Mouse (Mus musculus): ENCODE measurements at regions not wholly inside any gene's neighbourhood (a gene's known extent, or its start where the extent isn't known, plus 50 kb on each side); places are given as distances from the start of the nearest gene placed in this dataset.

DNA sequence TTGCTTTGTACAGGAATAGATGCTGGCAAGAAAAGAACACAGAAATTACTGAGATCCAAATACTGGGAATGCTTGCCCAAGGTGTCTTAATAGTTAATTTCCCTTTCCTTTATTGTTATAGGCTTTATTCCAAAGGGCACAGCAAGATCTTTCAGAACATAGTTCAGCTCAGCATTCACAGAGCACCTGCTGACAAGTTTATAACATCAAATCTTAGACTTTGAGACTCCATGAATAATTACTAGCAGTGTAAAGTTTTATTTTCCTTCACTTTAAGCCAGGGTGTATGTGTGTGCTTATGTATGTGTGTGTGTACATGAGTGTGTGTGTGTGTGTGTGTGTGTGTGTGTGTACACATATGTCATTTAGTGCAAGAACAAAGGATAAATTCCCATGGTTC, 999.8 kb upstream of the Crim1 start:
- no peak for DNase-seq (ENCODE audit: low spot score)

DNA sequence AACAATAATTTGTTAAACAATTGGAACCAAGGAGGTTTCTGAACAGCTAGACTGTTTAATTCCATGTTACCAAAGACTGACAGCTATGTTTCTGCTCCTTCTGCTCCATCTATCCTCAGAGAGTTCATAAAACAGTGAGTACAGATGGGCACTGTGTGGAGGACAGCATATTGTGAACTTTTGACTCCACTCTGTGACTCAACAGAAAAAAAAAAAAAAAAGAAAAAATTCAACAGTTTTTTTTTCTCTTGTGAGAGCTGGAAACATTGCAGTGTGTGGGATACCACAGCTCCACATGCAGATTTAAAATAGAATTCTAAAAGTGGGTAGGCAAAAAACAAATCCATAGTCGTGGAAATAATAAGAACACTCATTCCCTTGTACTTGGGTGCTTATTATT, 999.4 kb upstream of the Crim1 start:
- DNase-seq (ENCODE audit: low spot score): no peak

DNA sequence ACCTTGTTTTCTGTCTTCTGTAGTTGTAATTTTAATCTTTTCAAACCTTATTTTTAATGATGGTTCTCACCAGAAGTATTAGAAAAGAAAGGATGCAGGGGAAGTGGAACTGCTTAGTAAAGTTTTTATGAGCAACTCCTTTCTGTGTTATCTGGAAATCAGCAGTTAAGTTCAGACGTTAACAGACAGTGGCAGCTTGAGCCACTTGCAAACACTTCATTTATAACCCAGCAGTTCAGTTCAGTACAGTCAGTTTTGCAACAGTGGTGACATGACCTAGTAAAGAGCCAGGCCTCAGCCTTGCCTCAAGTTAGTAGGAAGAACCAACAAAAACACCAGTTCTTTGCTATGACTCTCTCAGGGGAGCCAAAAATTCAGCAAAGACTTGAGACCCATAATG, 989.1 kb upstream of the Crim1 start:
- no peak for DNase-seq (ENCODE audit: low spot score)

DNA sequence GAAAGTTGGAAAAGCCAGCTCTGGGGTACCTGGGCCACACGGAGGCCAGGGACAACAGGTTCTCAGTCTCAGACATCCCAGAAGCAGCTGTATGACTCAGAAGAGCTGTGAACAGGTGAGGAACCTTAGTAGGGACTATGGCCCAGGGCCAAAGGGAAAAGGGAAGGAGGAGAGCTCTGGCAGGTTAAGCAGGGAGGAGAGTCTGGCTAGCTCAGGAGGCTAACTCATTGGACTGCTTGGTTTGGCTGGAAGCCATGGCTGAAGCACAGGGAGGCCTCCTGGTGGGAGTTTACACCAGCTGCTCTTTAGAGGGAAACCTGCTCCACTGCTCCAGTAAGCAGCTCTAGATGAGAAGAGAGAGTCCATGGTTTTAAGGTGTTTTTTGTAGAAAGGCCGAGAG, 955.0 kb upstream of the Crim1 start:
- peak; percentile 1 for DNase-seq (ENCODE audit: low spot score)
